Mouse (Mus musculus) testis, adult 2 months (tissue): ENCODE data around the gene Gm17509. TPM values are rescaled to one million over a fixed set of nuclear protein-coding genes. Genes with fewer than 3 reads are reported as not detected.

Source experiments
- H3K27ac ChIP-seq: fragments of 200-500 bp; 2 replicates; pipeline ENCODE4 v1.5.1; 2012; ENCODE audit warnings: low read depth, low read length; ENCODE audit not compliant: control insufficient read depth, insufficient read depth
- H3K27me3 ChIP-seq: fragments of 200-500 bp; 2 replicates; pipeline ENCODE4 v1.6.1; 2012; ENCODE audit warnings: mild to moderate bottlenecking, low read length, moderate library complexity; ENCODE audit not compliant: control insufficient read depth, insufficient read depth
- H3K36me3 ChIP-seq: fragments of 200-500 bp; 2 replicates; pipeline ENCODE4 v1.6.1; 2012; ENCODE audit warnings: mild to moderate bottlenecking, low read length; ENCODE audit not compliant: control insufficient read depth, insufficient read depth
- H3K4me1 ChIP-seq: fragments of 200-500 bp; 2 replicates; pipeline ENCODE4 v1.6.1; 2012; ENCODE audit warnings: low read length; ENCODE audit not compliant: control insufficient read depth, insufficient read depth
- H3K4me3 ChIP-seq: fragments of 200-500 bp; 2 replicates; pipeline ENCODE4 v1.5.1; 2012; ENCODE audit warnings: low read depth, mild to moderate bottlenecking, low read length, moderate library complexity, mixed read lengths; ENCODE audit not compliant: control insufficient read depth
- CTCF ChIP-seq: fragments of 200-500 bp; IDR thresholded peaks from 2 replicates; pipeline ENCODE4 v1.5.1; 2012; ENCODE audit warnings: low read depth, mild to moderate bottlenecking, inconsistent platforms, low read length, moderate library complexity; ENCODE audit not compliant: control insufficient read depth, insufficient read depth, insufficient replicate concordance
- POLR2A ChIP-seq: fragments of 200-500 bp; IDR thresholded peaks from 2 replicates; pipeline ENCODE4 v1.6.1; 2012; ENCODE audit warnings: low read depth, mild to moderate bottlenecking, inconsistent platforms, low read length, moderate library complexity; ENCODE audit not compliant: control insufficient read depth
- polyA plus RNA-seq: library from polyadenylated mRNA; depleted of rRNA; stranded (reverse); fragments of >200 nt; gene quantifications from 2 replicates; pipeline ENCODE4 v1.2.3, GENCODE M21; 2012

Gene Gm17509
- polyA plus RNA-seq, 1 experiment: 0.05 TPM

GRCm38 (mm10) chr13:117206066-117206465, 14.8 kb downstream of the Gm17509 start:
- Histone ChIP-seq H3K4me3 (no peak overlapping the region), H3K27ac (no peak overlapping the region), H3K4me1 (0 out of 2 replicates have a peak, but pooled peaks cover 2% of the 10 kb centered on the region), H3K36me3 (no peaks in the 10 kb centered on the region), H3K27me3 (no peaks in the 10 kb centered on the region)
- no peak for TF ChIP-seq POLR2A
- TF ChIP-seq CTCF: no peak

- Histone ChIP-seq H3K27me3 (no peaks in the 10 kb centered on the region), H3K4me1 (0 out of 2 replicates have a peak, but pooled peaks cover 2% of the 10 kb centered on the region), H3K36me3 (no peaks in the 10 kb centered on the region), H3K27ac (no peak overlapping the region), H3K4me3 (no peak overlapping the region)
- TF ChIP-seq CTCF (no peak), POLR2A (no peak)
Observed at GRCm38 (mm10) chr13:117204685-117205084, 16.2 kb downstream of the Gm17509 start.

- Histone ChIP-seq H3K27ac (no peak overlapping the region), H3K36me3 (no peaks in the 10 kb centered on the region), H3K4me3 (peak overlapping the region; percentile 32; the same call in 1 of the 2 replicates), H3K4me1 (0 out of 2 replicates have a peak, but pooled peaks cover 2% of the 10 kb centered on the region), H3K27me3 (no peaks in the 10 kb centered on the region)
- peak; percentile 44; the same call in 1 of the 2 replicates for TF ChIP-seq CTCF
- TF ChIP-seq POLR2A: no peak
Observed at GRCm38 (mm10) chr13:117202755-117203471, 18.0 kb downstream of the Gm17509 start.

GRCm38 (mm10) chr13:117198402-117199083, 22.3 kb downstream of the Gm17509 start:
- Histone ChIP-seq H3K4me1 (peaks cover 2% of the 10 kb centered on the region; the same call in 1 of the 2 replicates), H3K4me3 (no peak overlapping the region), H3K27me3 (no peaks in the 10 kb centered on the region), H3K27ac (no peak overlapping the region), H3K36me3 (no peaks in the 10 kb centered on the region)
- no peak for TF ChIP-seq POLR2A
- peak; percentile 19; the same call in 1 of the 2 replicates for TF ChIP-seq CTCF

GRCm38 (mm10) chr13:117197666-117198065, 23.2 kb downstream of the Gm17509 start:
- Histone ChIP-seq H3K4me1 (no peaks in the 10 kb centered on the region; the same call in 1 of the 2 replicates), H3K4me3 (no peak overlapping the region), H3K36me3 (no peaks in the 10 kb centered on the region), H3K27me3 (no peaks in the 10 kb centered on the region), H3K27ac (no peak overlapping the region)
- TF ChIP-seq POLR2A (no peak), CTCF (no peak)

- TF ChIP-seq POLR2A: no peak
- TF ChIP-seq CTCF: no peak
- Histone ChIP-seq H3K27ac (no peak overlapping the region), H3K36me3 (no peaks in the 10 kb centered on the region), H3K4me1 (no peaks in the 10 kb centered on the region; the same call in 1 of the 2 replicates), H3K27me3 (no peaks in the 10 kb centered on the region), H3K4me3 (no peak overlapping the region)
Observed at GRCm38 (mm10) chr13:117195569-117196495, 25.0 kb downstream of the Gm17509 start.
